Mouse (Mus musculus) lung, embryonic 14.5 days (tissue): ENCODE data around the gene Smim14. TPM values are rescaled to one million over a fixed set of nuclear protein-coding genes. Genes with fewer than 3 reads are reported as not detected.
A peak's percentile ranks its signal among the peaks of the same experiment; 100 is the strongest.

ENCODE experiments used
- ATAC-seq: fragments of 200-750 bp; cut with Nextera tagmentation; 2 replicates; pipeline ENCODE4 v1.8.0; 2017; ENCODE audit warnings: mild to moderate bottlenecking, moderate TSS enrichment, moderate library complexity; ENCODE audit not compliant: insufficient read depth
- DNase-seq: peaks from one replicate; pipeline ENCODE4 v3.0.0-alpha.2; 2015
- H3K27ac ChIP-seq: fragments of 300-500 bp; sonication (generic); 2 replicates; pipeline ENCODE4 v1.5.1; 2014; ENCODE audit warnings: low read depth, mild to moderate bottlenecking, moderate library complexity
- H3K27me3 ChIP-seq: fragments of 300-500 bp; sonication (generic); 2 replicates; pipeline ENCODE4 v1.6.1; 2014; ENCODE audit warnings: low read length, control low read depth; ENCODE audit not compliant: insufficient read depth
- H3K36me3 ChIP-seq: fragments of 300-500 bp; sonication (generic); 2 replicates; pipeline ENCODE4 v1.6.1; 2014; ENCODE audit warnings: control low read depth; ENCODE audit not compliant: insufficient read depth
- H3K4me1 ChIP-seq: fragments of 300-500 bp; sonication (generic); 2 replicates; pipeline ENCODE4 v1.6.1; 2014; ENCODE audit warnings: antibody characterized with exemption, control low read depth; ENCODE audit not compliant: insufficient read depth
- H3K4me2 ChIP-seq: fragments of 300-500 bp; sonication (generic); 2 replicates; pipeline ENCODE4 v1.6.1; 2014; ENCODE audit warnings: mild to moderate bottlenecking
- H3K4me3 ChIP-seq: fragments of 300-500 bp; sonication (generic); 2 replicates; pipeline ENCODE4 v1.5.1; 2014; ENCODE audit warnings: low read depth, low read length
- H3K9ac ChIP-seq: fragments of 300-500 bp; sonication (generic); 2 replicates; pipeline ENCODE4 v1.6.1; 2014
- H3K9me3 ChIP-seq: fragments of 300-500 bp; sonication (generic); 2 replicates; pipeline ENCODE4 v1.6.1; 2016; ENCODE audit warnings: low read depth, low read length, control low read depth
- CTCF ChIP-seq: IDR thresholded peaks from 2 replicates; pipeline ENCODE4 v1.5.1; 2016; ENCODE audit warnings: antibody characterized with exemption, low read depth
- WGBS: fragments of 180-500 bp; shearing (Covaris S2); extraction: QIAGEN DNeasy Blood & Tissue Kit; methylation state at CpG from one replicate; pipeline ENCODE4 v1.1.7; 2014; 5-methylcytosine and 5-hydroxymethylcytosine counted together
- polyA plus RNA-seq: library from polyadenylated mRNA; unstranded; fragments of >200 nt; fragmentation: Nextera tagmentation; extraction: Ambion mirVana; gene quantifications from 2 replicates; pipeline ENCODE4 v1.2.1, GENCODE M21; 2014

Smim14 gene
- polyA plus RNA-seq, 1 experiment from 2014 or later = 83.0 TPM

GRCm38 (mm10) chr5:65469766-65470165, 67.2 kb downstream of the Smim14 start:
- Histone ChIP-seq H3K27ac (no peak overlapping the region), H3K4me1 (no peaks in the 10 kb centered on the region), H3K4me2 (no peak overlapping the region), H3K36me3 (peaks cover 13% of the 10 kb centered on the region), H3K4me3 (no peak overlapping the region), H3K27me3 (no peaks in the 10 kb centered on the region), H3K9me3 (no peaks in the 10 kb centered on the region), H3K9ac (no peak overlapping the region)
- no peak for TF ChIP-seq CTCF
- WGBS = 85% methylated on average over 6 of the region's 6 CpGs
- DNase-seq (no peak), ATAC-seq (no peak)

- Histone ChIP-seq H3K9me3 (no peaks in the 10 kb centered on the region), H3K27me3 (no peaks in the 10 kb centered on the region), H3K36me3 (peaks cover 13% of the 10 kb centered on the region), H3K4me3 (no peak overlapping the region), H3K9ac (no peak overlapping the region), H3K27ac (no peak overlapping the region), H3K4me1 (no peaks in the 10 kb centered on the region), H3K4me2 (no peak overlapping the region)
- 46% methylated on average over 3 of the region's 3 CpGs for WGBS
- no peak for ATAC-seq
- no peak for TF ChIP-seq CTCF
- peak; percentile 35 for DNase-seq
Measured at GRCm38 (mm10) chr5:65466911-65467310, 70.1 kb downstream of the Smim14 start.

GRCm38 (mm10) chr5:65460361-65460760, 76.6 kb downstream of the Smim14 start:
- H3K9ac ChIP-seq = no peak overlapping the region
- peaks cover 10% of the 10 kb centered on the region for H3K4me1 ChIP-seq
- WGBS = 84% methylated on average over 14 of the region's 14 CpGs
- no peaks in the 10 kb centered on the region for H3K27me3 ChIP-seq
- no peak overlapping the region for H3K4me3 ChIP-seq
- H3K36me3 ChIP-seq = no peaks in the 10 kb centered on the region; the same call in 1 of the 2 replicates
- H3K4me2 ChIP-seq = no peak overlapping the region
- no peak for ATAC-seq
- H3K9me3 ChIP-seq = no peaks in the 10 kb centered on the region
- no peak overlapping the region for H3K27ac ChIP-seq
- DNase-seq = no peak
- TF ChIP-seq CTCF = no peak

GRCm38 (mm10) chr5:65459454-65459853, 77.5 kb downstream of the Smim14 start:
- WGBS = 67% methylated on average over 3 of the region's 3 CpGs
- no peak overlapping the region for H3K27ac ChIP-seq
- no peaks in the 10 kb centered on the region; the same call in 1 of the 2 replicates for H3K36me3 ChIP-seq
- no peak for ATAC-seq
- H3K4me3 ChIP-seq = no peak overlapping the region
- TF ChIP-seq CTCF = no peak
- H3K9me3 ChIP-seq = no peaks in the 10 kb centered on the region
- no peak overlapping the region for H3K4me2 ChIP-seq
- H3K27me3 ChIP-seq = no peaks in the 10 kb centered on the region
- H3K9ac ChIP-seq = no peak overlapping the region
- no peak for DNase-seq
- H3K4me1 ChIP-seq = peaks cover 10% of the 10 kb centered on the region

- 45% methylated on average over 5 of the region's 5 CpGs for WGBS
- no peak overlapping the region for H3K4me2 ChIP-seq
- H3K36me3 ChIP-seq = no peaks in the 10 kb centered on the region
- no peaks in the 10 kb centered on the region for H3K27me3 ChIP-seq
- no peak overlapping the region for H3K9ac ChIP-seq
- no peak overlapping the region for H3K4me3 ChIP-seq
- H3K4me1 ChIP-seq = peaks cover 10% of the 10 kb centered on the region
- no peaks in the 10 kb centered on the region for H3K9me3 ChIP-seq
- DNase-seq (peak; percentile 29), ATAC-seq (no peak)
- no peak for TF ChIP-seq CTCF
- H3K27ac ChIP-seq = peak overlapping the region; percentile 92
Measured at GRCm38 (mm10) chr5:65457846-65458245, 79.1 kb downstream of the Smim14 start.

- peak overlapping the region; percentile 92 for H3K27ac ChIP-seq
- no peaks in the 10 kb centered on the region for H3K27me3 ChIP-seq
- no peaks in the 10 kb centered on the region for H3K36me3 ChIP-seq
- no peak overlapping the region for H3K4me3 ChIP-seq
- no peak overlapping the region for H3K9ac ChIP-seq
- peak overlapping the region; percentile 4; the same call in 1 of the 2 replicates for H3K4me2 ChIP-seq
- DNase-seq (peak; percentile 91), ATAC-seq (peak; percentile 96)
- H3K9me3 ChIP-seq = no peaks in the 10 kb centered on the region
- no peak for TF ChIP-seq CTCF
- peaks cover 10% of the 10 kb centered on the region for H3K4me1 ChIP-seq
- WGBS = 24% methylated on average over 7 of the region's 7 CpGs
Measured at GRCm38 (mm10) chr5:65457086-65457827, 79.7 kb downstream of the Smim14 start.

GRCm38 (mm10) chr5:65454771-65455170, 82.2 kb downstream of the Smim14 start:
- no peak overlapping the region for H3K27ac ChIP-seq
- ATAC-seq = no peak
- H3K36me3 ChIP-seq = no peaks in the 10 kb centered on the region
- no peak overlapping the region for H3K9ac ChIP-seq
- no peaks in the 10 kb centered on the region for H3K9me3 ChIP-seq
- no peak overlapping the region for H3K4me2 ChIP-seq
- H3K4me3 ChIP-seq = no peak overlapping the region
- WGBS = 31% methylated on average over 5 of the region's 5 CpGs
- DNase-seq = no peak
- no peaks in the 10 kb centered on the region for H3K27me3 ChIP-seq
- no peak for TF ChIP-seq CTCF
- H3K4me1 ChIP-seq = peaks cover 10% of the 10 kb centered on the region
